Comparison of ENCODE assay signal across 21 mouse cellular contexts in genomic region chr10:17542104-17542846, GRCm38 (mm10).
A peak's percentile ranks its signal among the peaks of the same experiment; 100 is the strongest.
DNase-seq lines count a peak whose midpoint lies in the region; ATAC-seq and TF ChIP-seq lines count a peak whose summit lies in the region.
"Had no signal": no experiment of that assay in that cellular context is flagged by ENCODE, and none has a peak within 500 bp of the region (broad histone marks: within the 10 kb centered on the region; RNA-seq: fewer than 3 reads in every experiment).

No protein-coding gene starts in this region.

- ATAC-seq in heart, embryonic 13.5 days (ENCODE audit: extremely low read depth, insufficient number of reproducible peaks, low FRiP score, low TSS enrichment) = no peak
- ATAC-seq in limb, embryonic 14.5 days (ENCODE audit: low FRiP score, low read depth) = no peak
- ATAC-seq: forebrain, embryonic 16.5 days; hindbrain, postnatal 0 days; intestine, postnatal 0 days had no signal

- H3K4me2 ChIP-seq in heart, embryonic 13.5 days = no peak overlapping the region
- no peak overlapping the region for H3K4me2 ChIP-seq in limb, embryonic 14.5 days (replicated peaks; ENCODE audit: low read depth, low read length, severe bottlenecking)
- H3K4me2 ChIP-seq: embryonic facial prominence, embryonic 13.5 days; limb, embryonic 13.5 days; lung, embryonic 15.5 days had no signal

- peaks cover 24% of the 10 kb centered on the region for H3K4me1 ChIP-seq in heart, embryonic 13.5 days
- 0 out of 2 replicates have a peak, but pooled peaks cover 10% of the 10 kb centered on the region for H3K4me1 ChIP-seq in heart, embryonic 10.5 days
- H3K4me1 ChIP-seq in limb, embryonic 14.5 days (ENCODE audit: control insufficient read depth, insufficient read depth, low read length) = peaks cover 13% of the 10 kb centered on the region
- H3K4me1 ChIP-seq in limb, embryonic 10.5 days = peaks cover 5% of the 10 kb centered on the region
- H3K4me1 ChIP-seq: lung, embryonic 15.5 days; midbrain, embryonic 10.5 days had no signal

- TF ChIP-seq POLR2A in limb, embryonic 14.5 days (IDR thresholded peaks at IDR 0.05; ENCODE audit: borderline replicate concordance, extremely low read depth, insufficient read depth, insufficient read length) = no peak

- H3K4me3 ChIP-seq in heart, embryonic 13.5 days = no peak overlapping the region
- no peak overlapping the region for H3K4me3 ChIP-seq in heart, embryonic 10.5 days
- no peak overlapping the region for H3K4me3 ChIP-seq in limb, embryonic 14.5 days (replicated peaks; ENCODE audit: low read length)
- H3K4me3 ChIP-seq in limb, embryonic 10.5 days = no peak overlapping the region
- H3K4me3 ChIP-seq: embryonic facial prominence, embryonic 13.5 days; limb, embryonic 13.5 days; lung, embryonic 15.5 days; midbrain, embryonic 10.5 days had no signal

- 62% methylated on average over 8 of the region's 8 CpGs for WGBS in heart, embryonic 13.5 days
- WGBS in heart, embryonic 10.5 days = 79% methylated on average over 8 of the region's 8 CpGs
- 68% methylated on average over 8 of the region's 8 CpGs for WGBS in limb, embryonic 14.5 days
- 93% methylated on average over 8 of the region's 8 CpGs for WGBS in limb, embryonic 10.5 days

- no peaks in the 10 kb centered on the region for H3K9me3 ChIP-seq in heart, embryonic 13.5 days
- H3K9me3 ChIP-seq in heart, embryonic 10.5 days = no peaks in the 10 kb centered on the region
- no peaks in the 10 kb centered on the region for H3K9me3 ChIP-seq in limb, embryonic 14.5 days (ENCODE audit: control insufficient read depth, low read length)
- H3K9me3 ChIP-seq in limb, embryonic 10.5 days (replicated peaks) = no peaks in the 10 kb centered on the region
- H3K9me3 ChIP-seq: embryonic facial prominence, embryonic 13.5 days; limb, embryonic 13.5 days; lung, embryonic 15.5 days; midbrain, embryonic 10.5 days had no signal

- H3K27ac ChIP-seq in heart, embryonic 13.5 days (replicated peaks) = peak overlapping the region; percentile 50; the same call in 1 of the 2 replicates
- no peak overlapping the region for H3K27ac ChIP-seq in heart, embryonic 10.5 days
- H3K27ac ChIP-seq in limb, embryonic 14.5 days (replicated peaks; ENCODE audit: low read depth, low read length) = no peak overlapping the region
- no peak overlapping the region for H3K27ac ChIP-seq in limb, embryonic 10.5 days
- H3K27ac ChIP-seq: embryonic facial prominence, embryonic 13.5 days; hindbrain, postnatal 0 days; limb, embryonic 13.5 days; liver, embryonic 14.5 days; lung, embryonic 15.5 days; midbrain, embryonic 10.5 days; stomach, postnatal 0 days had no signal

- no peaks in the 10 kb centered on the region for H3K27me3 ChIP-seq in heart, embryonic 13.5 days (replicated peaks)
- no peaks in the 10 kb centered on the region for H3K27me3 ChIP-seq in heart, embryonic 10.5 days (ENCODE audit: insufficient read depth, poor library complexity, severe bottlenecking)
- no peaks in the 10 kb centered on the region for H3K27me3 ChIP-seq in limb, embryonic 14.5 days (ENCODE audit: control insufficient read depth, insufficient read depth, low read length)
- no peaks in the 10 kb centered on the region for H3K27me3 ChIP-seq in limb, embryonic 10.5 days (ENCODE audit: low read depth, poor library complexity, severe bottlenecking)
- H3K27me3 ChIP-seq: embryonic facial prominence, embryonic 13.5 days; limb, embryonic 13.5 days; lung, embryonic 15.5 days had no signal

- no peak overlapping the region for H3K9ac ChIP-seq in heart, embryonic 13.5 days
- H3K9ac ChIP-seq in limb, embryonic 14.5 days (ENCODE audit: low read depth, low read length, severe bottlenecking) = no peak overlapping the region
- H3K9ac ChIP-seq: embryonic facial prominence, embryonic 13.5 days; limb, embryonic 13.5 days; liver, embryonic 14.5 days; lung, embryonic 15.5 days had no signal

- H3K36me3 ChIP-seq in heart, embryonic 13.5 days = no peaks in the 10 kb centered on the region
- H3K36me3 ChIP-seq in heart, embryonic 10.5 days = no peaks in the 10 kb centered on the region
- H3K36me3 ChIP-seq in limb, embryonic 14.5 days (ENCODE audit: control insufficient read depth, insufficient read depth, low read length) = no peaks in the 10 kb centered on the region
- H3K36me3 ChIP-seq in limb, embryonic 10.5 days = no peaks in the 10 kb centered on the region
- H3K36me3 ChIP-seq: embryonic facial prominence, embryonic 13.5 days; limb, embryonic 13.5 days; lung, embryonic 15.5 days; midbrain, embryonic 10.5 days had no signal

- no peak for DNase-seq in heart, embryonic 10.5 days (ENCODE audit: low spot score)
- DNase-seq in limb, embryonic 14.5 days (ENCODE audit: low spot score) = peak; percentile 20
- DNase-seq in limb, embryonic 10.5 days (ENCODE audit: low spot score) = no peak
- DNase-seq in ZHBTc4 (ENCODE audit: low read depth, low spot score) = peak; percentile 38
- DNase-seq in layer of hippocampus, adult 9-11 months = no peak
- DNase-seq in thymus, postnatal 10 days (ENCODE audit: low spot score in 2 of 2) = no peak
- DNase-seq: adrenal gland, postnatal 36 days; cerebellum, adult 11-12 months; cerebellum, postnatal 14 days; lung, postnatal 4 days; retina, postnatal 1 day had no signal

Comparison
In these comparisons a context has a peak if more than half of its experiments do, and no peak if none do; other contexts are left out.
1. DNase-seq: peak in limb, embryonic 14.5 days (single experiment) and ZHBTc4 (single experiment); none in heart, embryonic 10.5 days (single experiment), limb, embryonic 10.5 days (single experiment), layer of hippocampus, adult 9-11 months (single experiment) and thymus, postnatal 10 days (0 of 2).